Mouse (Mus musculus) urinary bladder, adult 2 months (tissue): Measurements from ENCODE around the gene Olfr305. TPM values are rescaled to one million over a fixed set of nuclear protein-coding genes. Genes with fewer than 3 reads are reported as not detected.
"Not testable (repeated sequence)": the region's sequence is repeated elsewhere in the genome, so short reads cannot be mapped to it uniquely, and the experiment has no call there.

ENCODE experiments used
- DNase-seq: peaks from one replicate; pipeline ENCODE4 v3.0.0; 2022; ENCODE audit warnings: low spot score
- polyA plus RNA-seq: library from polyadenylated mRNA; depleted of rRNA; stranded (reverse); fragments of >200 nt; gene quantifications from 2 replicates; pipeline ENCODE4 v1.2.3, GENCODE M21; 2012; rRNA removed

Olfr305 gene
- not detected in 2 replicates for polyA plus RNA-seq

- no peak for DNase-seq
Observed at GRCm38 (mm10) chr7:86366828-86367227, at the start of gene Olfr305. Gene Olfr305, minus strand, starts transcription at chr7:86366928.

- no peak for DNase-seq
Observed at GRCm38 (mm10) chr7:86403546-86403945, 36.8 kb upstream of the Olfr305 start, which contains the start of gene Olfr301. Gene Olfr301, plus strand, starts transcription at chr7:86403846.

DNA sequence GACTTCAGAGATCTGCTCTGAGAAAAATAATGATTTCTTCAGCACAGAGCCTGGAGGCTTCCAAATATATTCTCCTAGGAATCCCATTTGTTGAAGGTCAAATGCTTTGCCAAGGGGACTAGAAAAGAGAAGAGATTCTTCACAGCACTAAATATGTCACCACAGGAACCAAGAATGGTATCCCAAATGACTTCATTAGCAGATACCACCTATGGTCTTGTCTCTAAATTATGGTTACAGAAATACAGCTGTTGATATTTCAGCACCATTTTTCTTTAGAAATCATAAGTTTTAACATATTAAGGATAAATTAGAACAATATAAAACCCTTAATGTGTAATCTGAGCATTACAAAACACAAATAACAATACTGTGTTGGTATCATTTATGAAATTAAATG, 31.0 kb upstream of the Olfr305 start, which contains the start of gene Olfr303:
Olfr303 (minus strand) TSS at position 101 of the 400 bp plus-strand sequence.
- no peak for DNase-seq

DNA sequence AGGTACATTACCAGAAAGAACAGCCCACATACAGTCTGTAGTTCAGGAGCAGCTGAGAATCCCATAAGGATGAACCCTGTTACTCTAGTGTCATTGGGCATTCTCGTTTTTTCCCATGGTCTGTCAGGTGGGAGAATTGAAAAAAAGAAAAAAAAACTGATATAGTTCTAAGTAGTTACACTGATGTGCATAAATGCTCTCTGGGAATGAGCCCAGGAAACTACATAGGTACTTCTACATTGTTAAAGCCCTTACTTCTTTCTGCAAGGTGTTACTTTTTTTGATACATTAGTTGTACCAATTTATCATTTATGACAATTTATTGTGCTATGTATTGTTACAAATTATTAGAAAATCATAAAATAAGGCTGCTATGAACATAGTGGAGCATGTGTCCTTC, 19.8 kb upstream of the Olfr305 start, which contains the start of gene Olfr304:
Olfr304 (minus strand) TSS at position 101 of the 400 bp plus-strand sequence.
- no peak for DNase-seq

DNA sequence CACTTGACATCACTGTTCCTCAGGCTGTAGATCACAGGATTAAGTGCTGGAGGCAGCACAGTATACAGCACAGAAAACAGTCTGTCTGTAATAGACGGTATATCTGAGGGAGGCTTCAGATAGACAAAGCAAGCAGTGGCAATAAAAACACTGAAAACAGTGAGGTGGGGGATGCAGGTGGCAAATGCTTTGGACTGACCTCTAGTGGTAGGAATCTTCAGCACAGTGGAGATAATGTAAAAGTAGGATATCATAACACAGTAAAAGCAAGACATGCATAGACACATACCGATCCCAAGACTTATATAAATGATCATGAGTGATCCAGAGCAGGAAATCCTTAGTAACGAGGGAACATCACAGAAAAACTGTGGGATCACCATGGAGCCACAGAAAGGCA, 19.0 kb upstream of the Olfr305 start:
- no peak for DNase-seq

GRCm38 (mm10) chr7:86346296-86346695, 20.4 kb downstream of the Olfr305 start:
- DNase-seq: not testable (repeated sequence)

DNA sequence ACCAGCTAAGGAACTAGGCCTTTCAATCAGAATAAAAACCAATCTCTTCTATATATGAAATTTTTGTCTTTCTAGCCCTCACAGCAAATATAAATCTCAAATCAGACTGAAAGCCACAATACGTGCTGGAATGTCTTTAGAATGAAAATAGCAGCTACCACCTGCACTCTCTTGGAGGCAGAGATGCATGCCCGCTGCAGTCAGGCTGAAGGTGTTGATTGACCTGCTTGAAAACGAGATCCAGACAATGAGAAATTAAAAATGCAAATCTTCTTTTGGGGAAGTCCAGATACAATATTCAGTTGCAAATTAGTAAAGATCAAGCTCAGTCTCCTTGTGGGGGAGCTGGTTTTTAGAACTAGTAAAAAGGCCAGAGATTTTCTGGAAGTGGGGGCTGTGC, 22.5 kb downstream of the Olfr305 start:
- DNase-seq: no peak

- no peak for DNase-seq
Observed at GRCm38 (mm10) chr7:86342881-86343565, 23.7 kb downstream of the Olfr305 start.

DNA sequence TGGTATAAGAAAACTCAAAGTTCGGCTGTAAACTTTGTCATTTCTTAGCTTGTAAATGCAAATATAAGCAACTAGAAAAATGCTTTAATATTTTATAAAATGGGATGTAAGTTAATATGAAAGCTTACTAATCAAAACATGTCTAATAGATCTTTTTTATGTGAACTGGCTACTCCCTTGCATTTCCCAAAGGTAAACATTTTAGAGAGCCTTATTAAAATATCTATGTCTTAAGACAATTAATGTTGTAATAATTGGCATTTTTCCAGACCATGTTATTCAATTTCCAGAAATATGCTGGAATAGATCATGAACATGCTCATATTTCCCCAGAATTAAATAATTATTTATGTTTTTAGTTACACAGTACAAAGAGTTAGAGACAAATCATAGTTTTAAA, 29.2 kb downstream of the Olfr305 start, which contains the start of gene Olfr307:
Olfr307 (minus strand) TSS at position 101 of the 400 bp plus-strand sequence.
- no peak for DNase-seq

DNA sequence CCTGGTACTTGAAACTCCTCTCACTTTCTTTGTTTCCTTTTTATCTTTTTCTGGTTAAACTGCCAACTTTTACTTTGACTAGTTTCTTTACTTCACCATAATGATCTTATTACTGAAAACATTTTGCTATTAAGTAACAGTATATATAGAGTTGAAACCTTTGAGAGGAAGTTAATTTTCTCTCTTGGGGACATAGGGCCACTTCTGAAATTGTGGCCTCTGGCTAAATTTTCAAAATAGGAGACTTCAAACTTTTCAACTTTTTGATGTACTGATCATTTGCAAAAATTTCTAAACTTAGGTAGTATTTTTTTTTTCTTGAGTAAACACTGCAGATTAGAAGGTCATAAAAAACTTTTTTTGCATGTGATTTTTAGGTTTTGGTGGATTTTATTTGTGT, 41.2 kb downstream of the Olfr305 start, which contains the start of gene Olfr308:
Olfr308 (minus strand) TSS at position 101 of the 400 bp plus-strand sequence.
- no peak for DNase-seq

GRCm38 (mm10) chr7:86321323-86321722, 45.4 kb downstream of the Olfr305 start:
- DNase-seq: no peak

GRCm38 (mm10) chr7:86313608-86314007, 53.1 kb downstream of the Olfr305 start, which contains the start of gene Olfr309:
Gene Olfr309, minus strand, starts transcription at chr7:86313708.
- DNase-seq: no peak

Other genes starting within 250 kb of the Olfr305 start
- gene Vmn2r75, start 195.2 kb downstream of the Olfr305 start, polyA plus RNA-seq: not detected in 2 replicates
- gene Vmn2r76, start 120.6 kb downstream of the Olfr305 start, polyA plus RNA-seq: not detected in 2 replicates
- gene Olfr310, start 89.8 kb downstream of the Olfr305 start, polyA plus RNA-seq: not detected in 2 replicates
- not detected in 2 replicates for gene Olfr309, start 53.2 kb downstream of the Olfr305 start, polyA plus RNA-seq
- not detected in 2 replicates for gene Olfr308, start 41.3 kb downstream of the Olfr305 start, polyA plus RNA-seq
- gene Olfr307, start 29.3 kb downstream of the Olfr305 start, polyA plus RNA-seq: not detected in 2 replicates
- not detected in 2 replicates for gene Olfr304, start 19.7 kb upstream of the Olfr305 start, polyA plus RNA-seq
- gene Olfr303, start 30.9 kb upstream of the Olfr305 start, polyA plus RNA-seq: not detected in 2 replicates
- gene Olfr301, start 36.9 kb upstream of the Olfr305 start, polyA plus RNA-seq: not detected in 2 replicates
- not detected in 2 replicates for gene Olfr299, start 93.0 kb upstream of the Olfr305 start, polyA plus RNA-seq
- gene Olfr298, start 125.6 kb upstream of the Olfr305 start, polyA plus RNA-seq: not detected in 2 replicates
- not detected in 2 replicates for gene Olfr297, start 153.0 kb upstream of the Olfr305 start, polyA plus RNA-seq
- not detected in 2 replicates for gene Olfr295, start 216.9 kb upstream of the Olfr305 start, polyA plus RNA-seq
- gene Olfr294, start 249.7 kb upstream of the Olfr305 start, polyA plus RNA-seq: not detected in 2 replicates